Mouse (Mus musculus) frontal cortex, postnatal 14 days (tissue): ENCODE measurements at regions not wholly inside any gene's neighbourhood (a gene's known extent, or its start where the extent isn't known, plus 50 kb on each side); places are given as distances from the start of the nearest gene placed in this dataset.

Experiments used
- DNase-seq, 2 experiments: peaks; one replicate each; pipeline ENCODE4 v3.0.0; 2022; ENCODE audit warnings: low spot score in 2 of 2

GRCm38 (mm10) chr17:67504502-67505033 lies 128.0 kb downstream of the Lrrc30 start:
- DNase-seq = no peak

- DNase-seq = no peak
Observed at GRCm38 (mm10) chr17:67503125-67503878, 129.2 kb downstream of the Lrrc30 start.

- DNase-seq = no peak
Observed at GRCm38 (mm10) chr17:67502628-67503027, 129.9 kb downstream of the Lrrc30 start.

- DNase-seq = peak; percentile 9 to 15
Observed at GRCm38 (mm10) chr17:67499783-67500641, 132.5 kb downstream of the Lrrc30 start.

GRCm38 (mm10) chr17:67497380-67497779 lies 135.1 kb downstream of the Lrrc30 start:
- no peak for DNase-seq

GRCm38 (mm10) chr17:67480463-67480862 lies 126.2 kb upstream of the Ptprm start:
- no peak for DNase-seq

- peak; percentile 18 to 68 for DNase-seq
Observed at GRCm38 (mm10) chr17:67473137-67473536, 118.9 kb upstream of the Ptprm start.

GRCm38 (mm10) chr17:67458851-67459421 lies 104.7 kb upstream of the Ptprm start:
- no peak for DNase-seq

GRCm38 (mm10) chr17:67451966-67452365 lies 97.7 kb upstream of the Ptprm start:
- DNase-seq = peak in 1 of 2 experiments; percentile 11

- no peak for DNase-seq
Observed at GRCm38 (mm10) chr17:67451081-67451480, 96.8 kb upstream of the Ptprm start.

- DNase-seq = no peak
Observed at GRCm38 (mm10) chr17:67450021-67450420, 95.8 kb upstream of the Ptprm start.

- DNase-seq = no peak
Observed at GRCm38 (mm10) chr17:67445986-67446385, 91.7 kb upstream of the Ptprm start.

GRCm38 (mm10) chr17:67440961-67441360 lies 86.7 kb upstream of the Ptprm start:
- no peak for DNase-seq

- DNase-seq = no peak
Observed at GRCm38 (mm10) chr17:67419956-67420711, 65.9 kb upstream of the Ptprm start.

GRCm38 (mm10) chr17:67412546-67413250 lies 58.4 kb upstream of the Ptprm start:
- no peak for DNase-seq

GRCm38 (mm10) chr17:67409911-67410310 lies 55.7 kb upstream of the Ptprm start:
- no peak for DNase-seq

- DNase-seq = no peak
Observed at GRCm38 (mm10) chr17:67405934-67406333, 51.7 kb upstream of the Ptprm start.
